Mouse (Mus musculus) gonadal fat pad, adult 2 months (tissue): Measurements from ENCODE around the gene Foxred2. TPM values are rescaled to one million over a fixed set of nuclear protein-coding genes. Genes with fewer than 3 reads are reported as not detected.

ENCODE experiments used
- DNase-seq: peaks from one replicate; pipeline ENCODE4 v3.0.0-alpha.2; 2012; ENCODE audit warnings: low read depth
- polyA plus RNA-seq: library from polyadenylated mRNA; depleted of rRNA; stranded (reverse); fragments of >200 nt; gene quantifications from 2 replicates; pipeline ENCODE4 v1.2.3, GENCODE M21; 2012; rRNA removed

Foxred2 gene
- polyA plus RNA-seq, 1 experiment = 50.1 TPM

DNA sequence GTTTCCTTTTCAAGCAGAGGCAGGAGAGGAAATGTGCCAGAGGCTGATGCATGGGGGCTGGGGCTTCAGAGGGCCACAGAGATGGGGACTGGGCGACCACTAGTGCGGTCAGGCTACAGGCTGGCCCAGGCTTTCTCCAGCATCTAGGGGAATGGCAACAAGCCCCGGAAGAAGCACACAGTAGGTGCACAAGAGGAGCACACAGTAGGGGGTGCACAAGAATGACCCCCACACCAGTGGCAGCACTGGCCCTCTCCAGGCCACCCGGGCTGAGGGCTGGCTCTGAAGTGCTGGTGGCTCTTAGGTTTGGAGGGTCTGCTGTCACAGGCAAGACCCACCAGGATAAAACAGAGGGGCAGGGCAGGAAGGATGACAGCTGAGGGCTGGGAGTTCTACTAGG, 41.2 kb downstream of the Foxred2 start:
- no peak for DNase-seq

DNA sequence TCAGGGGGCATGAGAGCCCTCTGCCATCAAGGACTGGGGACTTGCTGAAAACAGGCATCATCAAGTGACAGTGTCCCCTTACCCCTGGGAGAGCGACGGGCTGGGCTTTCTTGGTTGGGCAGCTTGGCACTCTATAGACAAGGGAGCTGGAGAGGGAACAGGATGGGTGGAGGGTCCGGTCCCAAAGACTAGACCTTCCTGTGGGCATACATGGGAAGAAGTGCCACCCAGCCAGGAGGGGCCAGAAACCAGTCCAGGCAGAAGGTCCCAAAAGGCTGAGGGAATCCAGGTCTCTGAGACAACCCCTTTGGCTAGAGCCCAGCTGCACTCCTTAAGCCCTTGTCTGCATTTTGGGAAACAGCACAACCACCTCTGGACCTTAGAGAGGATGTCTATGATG, 42.0 kb downstream of the Foxred2 start:
- no peak for DNase-seq

DNA sequence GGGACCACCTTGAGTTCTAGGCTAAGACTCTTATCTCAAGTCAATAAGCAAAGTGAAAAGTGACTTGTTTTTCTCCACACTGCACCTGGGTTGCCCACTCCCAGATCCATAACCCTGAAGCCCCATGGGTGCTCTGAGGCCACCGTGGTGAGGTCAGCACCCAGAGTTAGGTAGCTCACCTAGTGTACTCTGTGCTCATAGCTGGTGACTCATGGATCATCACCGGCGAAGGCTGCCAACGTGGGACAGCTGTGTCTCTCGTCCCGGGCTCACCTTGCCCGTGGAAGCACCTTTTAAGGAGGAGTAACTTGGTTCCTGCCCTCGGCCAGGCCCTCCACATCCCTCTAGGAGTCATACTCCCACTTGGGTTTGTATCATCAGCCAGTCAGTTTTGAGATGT, 43.5 kb downstream of the Foxred2 start:
- no peak for DNase-seq

DNA sequence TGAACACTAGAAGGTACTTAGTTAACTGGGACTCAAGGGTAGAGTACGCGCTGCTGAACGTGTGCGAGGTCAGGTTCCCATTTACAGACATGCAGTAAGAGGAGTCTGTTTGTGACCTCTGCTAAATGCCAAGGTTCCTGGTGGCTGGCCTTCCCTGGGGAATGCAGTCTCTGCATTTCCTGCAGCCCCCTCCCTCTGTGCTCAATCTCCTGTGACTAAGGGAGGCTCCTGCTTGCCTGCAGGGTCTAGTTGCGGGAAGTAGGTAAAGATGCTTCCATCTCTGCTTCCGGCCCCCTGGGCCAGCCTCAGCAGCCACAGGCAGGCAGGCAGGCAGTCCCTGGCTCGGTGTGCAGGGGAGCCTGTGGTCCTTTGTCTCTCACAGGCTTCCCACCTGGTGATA, 43.9 kb downstream of the Foxred2 start:
- DNase-seq = no peak

DNA sequence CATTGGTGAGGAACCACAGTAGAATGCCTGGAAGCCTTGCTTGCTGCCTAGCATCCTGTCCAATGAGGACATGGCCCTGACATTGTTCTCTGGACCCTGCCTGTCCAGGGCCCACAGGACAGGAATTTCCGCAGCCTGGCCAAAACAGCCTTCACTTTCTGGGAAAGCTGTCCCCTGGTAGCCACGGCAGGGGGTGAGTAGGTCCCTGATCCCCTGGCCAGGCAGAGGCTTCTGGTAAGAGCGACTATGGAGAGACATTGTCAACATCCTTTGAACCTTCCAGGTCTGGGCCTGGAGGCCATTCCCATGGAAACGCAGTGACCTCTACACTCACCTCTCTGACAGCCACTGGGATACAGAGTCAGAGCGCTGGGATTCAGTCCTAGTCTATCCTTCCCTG, 44.5 kb downstream of the Foxred2 start:
- no peak for DNase-seq

DNA sequence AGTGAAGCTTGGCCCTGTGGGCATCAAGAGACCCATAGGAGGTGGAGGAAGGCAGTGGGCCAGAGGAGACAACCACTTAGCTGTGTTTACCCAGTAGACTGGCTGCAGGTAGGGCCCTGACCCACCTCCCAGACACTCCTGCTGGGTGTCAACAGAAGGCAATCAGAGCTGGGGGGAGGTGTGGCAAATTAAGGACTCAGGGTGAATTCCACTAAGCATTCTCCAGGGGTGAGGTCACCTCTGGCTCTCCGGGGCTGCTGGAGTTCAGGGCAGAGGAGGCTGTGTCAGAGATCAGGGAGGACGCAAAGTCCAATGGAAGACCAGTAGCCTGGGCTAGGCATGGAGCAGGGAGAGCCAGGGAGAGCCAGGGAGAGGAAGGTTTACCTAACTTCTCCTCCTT, 45.5 kb downstream of the Foxred2 start:
- DNase-seq = no peak

DNA sequence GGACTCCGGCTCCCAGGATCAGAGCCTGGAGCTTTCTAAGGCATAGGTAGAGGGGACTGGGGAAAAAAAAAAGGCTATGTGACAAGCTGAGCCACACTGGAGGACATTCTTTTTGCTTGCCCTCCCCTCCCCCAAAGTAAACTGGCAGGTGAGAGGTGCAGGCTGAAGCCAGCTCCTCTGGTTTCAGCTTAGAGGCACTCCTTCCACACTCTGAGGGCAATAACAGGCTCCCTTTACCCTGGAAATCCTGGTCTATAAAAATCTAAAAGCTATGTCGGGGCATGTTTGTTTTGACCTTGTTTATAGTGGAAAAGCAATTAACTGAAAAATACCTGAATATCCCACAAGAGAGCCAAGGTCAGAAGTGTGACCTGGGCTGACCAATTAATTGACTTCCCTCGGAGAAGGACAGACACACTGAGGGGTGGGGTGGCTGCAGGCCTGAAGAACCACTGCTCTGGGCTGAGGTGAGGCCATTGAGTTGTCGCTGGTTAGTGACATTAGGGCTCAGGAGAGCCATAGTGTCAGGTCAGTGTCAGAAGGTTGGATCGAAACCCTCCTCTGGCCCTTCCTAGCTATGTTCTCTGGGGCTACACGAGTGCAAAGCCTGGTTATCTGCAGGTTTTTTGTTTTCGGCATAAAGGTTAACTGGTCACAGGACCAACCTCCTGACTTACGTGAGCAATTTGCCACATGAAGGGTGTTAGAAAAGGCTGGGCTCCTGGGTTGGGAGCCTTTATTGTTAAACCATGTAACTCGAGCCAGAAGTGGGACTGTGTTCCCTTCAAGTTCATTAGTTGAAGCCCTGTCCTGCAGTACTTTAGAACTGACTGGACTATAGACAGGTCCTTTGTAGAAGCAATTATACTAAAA, 48.6 kb downstream of the Foxred2 start:
- no peak for DNase-seq

DNA sequence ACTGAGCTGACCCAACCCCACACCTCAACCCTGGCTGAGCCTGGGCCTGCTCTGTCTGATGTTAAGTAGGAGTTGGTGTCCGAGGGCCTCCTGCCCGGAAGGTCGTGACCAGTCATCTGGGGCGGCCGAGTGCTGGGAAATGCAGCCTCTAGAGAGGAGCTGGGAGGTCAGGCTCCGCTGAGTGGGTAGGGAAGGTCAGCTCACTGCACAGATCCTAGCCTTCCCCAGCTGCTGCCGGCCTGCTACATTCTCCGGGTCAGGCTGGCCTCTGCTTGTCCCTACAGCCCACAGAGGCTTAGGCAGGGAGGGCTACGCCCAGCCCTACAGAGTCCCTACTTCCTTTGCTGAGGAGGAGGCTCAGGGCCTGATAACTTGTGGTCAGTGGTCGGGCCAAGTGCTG, 50.0 kb downstream of the Foxred2 start:
- DNase-seq = no peak

DNA sequence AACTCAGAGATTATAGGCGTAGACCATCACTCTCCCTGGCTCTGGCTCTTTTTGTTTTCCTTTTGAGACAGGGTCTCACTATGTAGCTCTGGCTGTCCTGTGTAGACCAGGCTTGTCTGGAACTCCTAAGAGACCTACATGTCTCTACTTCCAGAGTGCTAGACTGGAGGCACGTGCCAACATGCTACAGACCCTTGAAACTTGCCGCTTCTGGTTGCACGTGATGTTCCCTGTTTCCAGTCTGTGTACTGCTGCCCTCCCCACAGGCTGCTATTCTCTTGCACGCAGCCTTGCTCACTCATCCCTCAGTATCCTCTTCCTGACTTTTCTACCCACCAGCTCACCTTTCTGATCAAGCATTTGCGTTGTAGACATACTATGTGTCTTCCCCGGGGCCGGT, 50.4 kb downstream of the Foxred2 start:
- no peak for DNase-seq

DNA sequence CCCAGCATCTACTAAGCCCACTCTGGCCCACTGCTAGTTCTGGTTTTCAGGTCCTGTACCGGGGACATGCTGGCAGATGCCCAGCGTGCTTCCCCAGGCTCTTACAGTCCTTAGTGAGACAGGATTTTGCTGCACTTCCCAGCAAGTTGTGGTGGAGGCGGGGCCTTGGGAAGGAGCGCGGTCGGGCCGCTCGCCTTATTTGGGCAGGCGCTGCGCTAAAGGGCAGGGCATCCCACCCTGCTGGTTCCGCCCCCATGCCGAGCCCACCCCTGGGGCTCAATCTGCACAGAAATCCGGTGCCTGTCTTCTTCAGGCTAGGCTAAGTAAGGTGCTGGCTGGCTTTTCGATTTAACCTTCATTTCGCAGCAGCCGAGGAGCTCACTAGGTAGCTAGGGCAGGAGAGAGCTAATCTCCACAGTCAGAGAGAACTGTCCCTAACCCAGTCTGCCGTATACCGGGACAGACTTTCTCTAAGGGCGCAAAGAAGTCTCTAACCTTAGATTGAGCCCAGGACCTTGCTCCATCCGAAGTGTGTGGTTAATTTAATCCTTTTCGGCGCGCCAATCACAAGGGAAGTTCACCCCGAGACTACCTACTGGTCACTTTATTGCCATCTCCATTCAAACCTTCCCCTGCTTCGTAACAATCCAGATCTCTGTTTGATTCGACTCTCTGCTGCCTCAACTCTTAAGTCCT, 51.1 kb downstream of the Foxred2 start:
- DNase-seq = no peak

DNA sequence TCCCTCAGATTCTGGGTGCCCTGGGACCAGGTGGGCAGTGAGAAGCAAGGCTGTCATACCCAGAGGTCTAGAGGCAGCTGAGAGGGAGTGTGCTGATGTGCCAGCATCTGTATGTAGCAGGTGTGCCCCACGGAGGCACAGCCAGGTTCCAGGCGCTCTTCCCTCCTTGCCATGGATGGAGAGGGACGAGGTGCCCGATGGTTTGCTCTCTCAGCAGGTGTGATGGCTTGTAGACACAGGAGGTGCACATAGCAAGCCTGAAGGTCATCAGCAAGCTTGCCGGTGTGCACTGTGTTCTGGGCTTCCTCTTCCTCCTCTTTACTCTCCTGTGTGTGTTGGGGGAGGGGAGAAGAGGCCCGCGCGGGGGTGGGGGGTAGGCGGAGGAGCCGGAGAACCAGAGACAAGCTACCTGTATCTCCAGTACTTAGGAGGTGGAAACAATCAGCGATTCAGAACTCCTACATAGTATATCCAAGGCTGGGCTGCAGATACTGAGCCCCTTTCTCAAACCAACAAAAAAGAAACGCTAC, 52.1 kb downstream of the Foxred2 start:
- DNase-seq = no peak

DNA sequence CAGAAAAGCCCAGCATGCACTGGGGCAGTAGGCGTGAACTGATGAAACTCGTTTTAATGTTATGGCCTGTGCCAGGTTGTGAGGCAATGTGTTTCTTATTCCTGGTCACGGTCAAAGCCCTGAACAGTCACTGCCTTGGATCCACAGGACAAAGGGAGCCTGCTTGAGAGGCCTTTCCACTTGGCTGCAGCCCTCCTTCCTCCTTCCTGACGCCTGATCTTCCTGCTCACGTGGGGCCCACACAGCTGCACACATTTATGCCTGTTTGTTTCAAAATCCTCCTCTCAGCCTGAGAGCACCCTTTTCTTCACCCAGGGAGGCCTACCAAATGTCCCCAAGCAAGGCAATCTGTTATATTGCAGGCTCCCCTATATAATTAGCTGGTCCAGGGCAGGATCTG, 53.3 kb downstream of the Foxred2 start:
- DNase-seq = no peak

DNA sequence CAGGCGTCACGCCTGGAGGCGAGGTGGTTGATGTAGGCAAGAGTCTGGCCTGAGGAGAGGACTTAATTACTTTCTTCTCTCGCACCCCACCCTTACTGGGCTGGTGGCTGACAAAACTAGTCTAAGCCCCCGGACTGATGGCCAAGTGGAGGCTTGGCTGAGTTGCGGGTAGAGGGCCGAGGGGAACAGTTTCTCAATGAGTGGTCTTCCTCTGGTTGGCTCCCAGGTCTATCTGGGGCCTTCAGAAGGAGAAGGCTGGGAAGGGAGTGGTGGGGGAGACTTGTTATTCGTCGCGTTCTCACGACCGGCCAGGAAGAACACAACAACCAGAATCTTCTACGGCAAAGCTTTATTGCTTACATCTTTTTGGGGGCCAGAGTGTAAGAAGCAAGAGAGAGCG, 61.6 kb downstream of the Foxred2 start:
- no peak for DNase-seq

DNA sequence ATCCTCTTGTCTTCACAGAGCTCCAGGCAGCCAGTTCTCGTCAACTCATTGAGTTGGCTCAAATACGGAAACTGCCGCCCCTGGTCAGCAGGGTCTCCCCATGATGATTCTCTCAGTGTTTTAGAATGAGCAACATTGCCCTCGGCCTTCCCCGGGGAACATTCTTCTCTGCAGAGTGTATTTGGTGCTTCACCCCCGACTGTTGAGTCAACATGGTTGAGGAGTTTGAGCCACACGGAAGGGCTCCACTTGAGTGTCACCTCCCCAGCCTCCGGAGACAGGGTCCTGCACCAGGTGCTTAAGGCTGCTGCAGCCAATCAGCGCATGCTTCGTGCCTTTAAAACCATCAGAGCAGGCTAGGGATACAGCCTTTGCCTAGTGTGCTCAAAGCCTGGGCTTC, 63.2 kb downstream of the Foxred2 start:
- no peak for DNase-seq

DNA sequence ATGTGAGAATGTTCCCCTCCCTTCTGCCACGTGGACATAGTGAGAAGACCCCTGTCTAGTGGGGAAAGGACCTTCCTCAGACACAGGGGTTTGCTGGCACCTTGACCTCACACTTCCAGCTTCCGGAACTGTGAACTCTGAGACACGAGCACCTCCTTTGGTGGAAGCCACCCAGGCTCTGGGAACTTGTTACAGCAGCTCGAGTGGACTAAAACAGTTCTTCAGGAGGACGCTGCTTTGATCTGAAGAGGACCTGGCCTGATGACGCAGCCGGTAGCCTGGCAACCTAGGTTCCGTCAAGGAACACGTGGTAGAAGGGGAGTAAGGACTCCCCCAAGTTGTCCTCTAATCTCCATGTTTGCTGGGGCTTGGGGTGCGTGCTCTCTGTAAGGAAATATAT, 64.1 kb downstream of the Foxred2 start:
- DNase-seq = no peak

DNA sequence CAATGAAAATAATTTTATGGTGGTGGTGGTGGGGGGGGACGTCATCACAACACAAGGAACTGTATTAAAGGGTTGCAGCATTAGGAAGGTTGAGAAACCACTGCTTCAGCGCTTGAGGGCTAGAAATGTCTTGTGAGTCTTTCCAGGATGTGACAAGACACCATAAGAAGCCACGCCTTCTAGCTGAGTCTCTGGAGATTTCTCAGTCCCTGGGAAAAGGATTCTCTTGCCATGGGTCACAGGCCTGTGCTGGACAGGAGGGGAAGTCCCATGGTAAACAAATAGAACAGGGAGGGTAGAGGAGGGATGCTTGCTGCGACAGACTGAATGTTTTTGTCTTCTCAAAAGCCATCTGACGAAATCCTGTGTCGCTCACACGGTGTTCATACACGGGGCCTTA, 64.8 kb downstream of the Foxred2 start:
- DNase-seq = no peak

Other genes starting within 250 kb of the Foxred2 start
- gene Apol9b, start 227.7 kb downstream of the Foxred2 start, polyA plus RNA-seq = 3.7 and 4.1 TPM in 2 replicates
- gene Apol8, start 199.7 kb downstream of the Foxred2 start, polyA plus RNA-seq = 0.07 TPM in 1 of 2 replicates, not detected in the other
- gene Myh9, start 114.5 kb downstream of the Foxred2 start, polyA plus RNA-seq = 68.6 and 83.3 TPM in 2 replicates
- 184 and 208 TPM in 2 replicates for gene Txn2, start 27.7 kb downstream of the Foxred2 start, polyA plus RNA-seq
- gene Eif3d, start 14.1 kb upstream of the Foxred2 start, polyA plus RNA-seq = 117 and 127 TPM in 2 replicates
- not detected in 2 replicates for gene Cacng2, start 163.3 kb upstream of the Foxred2 start, polyA plus RNA-seq
- gene Ift27, start 217.4 kb upstream of the Foxred2 start, polyA plus RNA-seq = 36.6 and 40.8 TPM in 2 replicates
- gene Pvalb, start 249.7 kb upstream of the Foxred2 start, polyA plus RNA-seq = 1.4 TPM in 1 of 2 replicates, not detected in the other